Mouse (Mus musculus) ES-Bruce4 (cell line): ENCODE data around the gene Atp1a4. TPM values are rescaled to one million over a fixed set of nuclear protein-coding genes. Genes with fewer than 3 reads are reported as not detected.

Experiments
- H3K27ac ChIP-seq: 2 replicates; pipeline ENCODE4 v1.5.1; 2012; ENCODE audit warnings: low read length, inconsistent platforms; ENCODE audit not compliant: insufficient read depth
- H3K27me3 ChIP-seq: 2 replicates; pipeline ENCODE4 v1.6.1; 2012; ENCODE audit warnings: mild to moderate bottlenecking, low read length, inconsistent platforms; ENCODE audit not compliant: control insufficient read depth, poor library complexity, insufficient read depth, severe bottlenecking
- H3K36me3 ChIP-seq: 2 replicates; pipeline ENCODE4 v1.6.1; 2012; ENCODE audit warnings: inconsistent platforms, mild to moderate bottlenecking, low read length, moderate library complexity; ENCODE audit not compliant: control insufficient read depth, poor library complexity, insufficient read depth, severe bottlenecking
- H3K4me1 ChIP-seq: one replicate; pipeline ENCODE4 v1.8.1; 2011; ENCODE audit warnings: low read length; ENCODE audit not compliant: control insufficient read depth, insufficient read depth
- H3K4me3 ChIP-seq: 2 replicates; pipeline ENCODE4 v1.5.1; 2011; ENCODE audit warnings: low read depth, mild to moderate bottlenecking, low read length
- H3K9ac ChIP-seq: 2 replicates; pipeline ENCODE4 v1.6.1; 2012; ENCODE audit warnings: low read depth, mild to moderate bottlenecking, inconsistent platforms; ENCODE audit not compliant: poor library complexity, severe bottlenecking
- H3K9me3 ChIP-seq: replicated peaks from 2 replicates; pipeline ENCODE4 v1.6.1; 2012; ENCODE audit warnings: mild to moderate bottlenecking, low read length, inconsistent platforms; ENCODE audit not compliant: control insufficient read depth, poor library complexity, insufficient read depth, severe bottlenecking
- CTCF ChIP-seq: IDR thresholded peaks from one replicate; pipeline ENCODE4 v1.8.1; 2011; ENCODE audit warnings: low read depth, low read length
- EP300 ChIP-seq: IDR thresholded peaks from 2 replicates; pipeline ENCODE4 v1.6.1; 2011; ENCODE audit warnings: low read depth, low read length; ENCODE audit not compliant: insufficient read depth
- POLR2A ChIP-seq: IDR thresholded peaks from one replicate; pipeline ENCODE4 v1.8.1; 2011; ENCODE audit warnings: low read length; ENCODE audit not compliant: insufficient read depth
- polyA plus RNA-seq: library from polyadenylated mRNA; stranded (reverse); fragments of >200 nt; gene quantifications from 2 replicates; pipeline ENCODE4 v1.2.4, GENCODE M21; 2011; ENCODE audit warnings: low read depth; ENCODE audit not compliant: missing spikeins, insufficient read depth, insufficient read length

The Atp1a4 gene
- polyA plus RNA-seq = not detected in 2 replicates

GRCm38 (mm10) chr1:172258314-172258713, at the start of gene Atp1a4:
Gene Atp1a4 (minus strand): TSS chr1:172258414.
- TF ChIP-seq POLR2A = no peak
- TF ChIP-seq CTCF = no peak
- TF ChIP-seq EP300 = no peak
- no peak within 1 kb of the TSS for H3K27ac ChIP-seq

GRCm38 (mm10) chr1:172307936-172308335, 49.7 kb upstream of the Atp1a4 start:
- Histone ChIP-seq H3K9ac (no peak overlapping the region), H3K36me3 (no peaks in the 10 kb centered on the region), H3K4me3 (no peak overlapping the region), H3K27ac (no peak overlapping the region), H3K4me1 (peaks cover 6% of the 10 kb centered on the region), H3K27me3 (no peaks in the 10 kb centered on the region), H3K9me3 (no peaks in the 10 kb centered on the region)
- TF ChIP-seq POLR2A = no peak
- no peak for TF ChIP-seq CTCF
- TF ChIP-seq EP300 = 0 out of 2 replicates have a peak, but pooled peaks have one; percentile 15

More at GRCm38 (mm10) chr1:172258314-172258713, at the start of gene Atp1a4:
- no peak within 1 kb of the TSS for H3K4me3 ChIP-seq
- H3K9me3 ChIP-seq = no peaks in the 10 kb centered on the region
- H3K27me3 ChIP-seq = no peaks in the 10 kb centered on the region
- H3K9ac ChIP-seq = no peak within 1 kb of the TSS
- no peaks in the 10 kb centered on the region for H3K36me3 ChIP-seq
- H3K4me1 ChIP-seq = no peaks in the 10 kb centered on the region

GRCm38 (mm10) chr1:172306885-172307284, 48.7 kb upstream of the Atp1a4 start:
- TF ChIP-seq EP300 = no peak
- TF ChIP-seq POLR2A = no peak
- TF ChIP-seq CTCF = no peak
- H3K9ac ChIP-seq = no peak overlapping the region
- no peaks in the 10 kb centered on the region for H3K36me3 ChIP-seq
- no peaks in the 10 kb centered on the region for H3K27me3 ChIP-seq
- no peaks in the 10 kb centered on the region for H3K9me3 ChIP-seq
- no peak overlapping the region for H3K27ac ChIP-seq
- peaks cover 10% of the 10 kb centered on the region for H3K4me1 ChIP-seq
- H3K4me3 ChIP-seq = no peak overlapping the region

GRCm38 (mm10) chr1:172306196-172306595, 48.0 kb upstream of the Atp1a4 start:
- H3K27me3 ChIP-seq = no peaks in the 10 kb centered on the region
- peaks cover 10% of the 10 kb centered on the region for H3K4me1 ChIP-seq
- no peak for TF ChIP-seq EP300
- no peaks in the 10 kb centered on the region for H3K9me3 ChIP-seq
- no peaks in the 10 kb centered on the region for H3K36me3 ChIP-seq
- H3K4me3 ChIP-seq = no peak overlapping the region
- H3K27ac ChIP-seq = no peak overlapping the region
- no peak overlapping the region for H3K9ac ChIP-seq

GRCm38 (mm10) chr1:172305635-172306034, 47.4 kb upstream of the Atp1a4 start:
- Histone ChIP-seq H3K27me3 (no peaks in the 10 kb centered on the region), H3K36me3 (no peaks in the 10 kb centered on the region), H3K4me3 (no peak overlapping the region), H3K4me1 (peaks cover 10% of the 10 kb centered on the region), H3K9ac (no peak overlapping the region), H3K27ac (no peak overlapping the region), H3K9me3 (no peaks in the 10 kb centered on the region)
- TF ChIP-seq CTCF (peak; percentile 61), EP300 (no peak), POLR2A (no peak)

GRCm38 (mm10) chr1:172305153-172305552, 46.9 kb upstream of the Atp1a4 start:
- H3K4me1 ChIP-seq = peaks cover 12% of the 10 kb centered on the region
- no peak for TF ChIP-seq CTCF
- TF ChIP-seq EP300 = no peak
- TF ChIP-seq POLR2A = no peak

GRCm38 (mm10) chr1:172304443-172304842, 46.2 kb upstream of the Atp1a4 start:
- Histone ChIP-seq H3K9me3 (no peaks in the 10 kb centered on the region), H3K27me3 (no peaks in the 10 kb centered on the region), H3K9ac (no peak overlapping the region), H3K27ac (no peak overlapping the region), H3K36me3 (no peaks in the 10 kb centered on the region), H3K4me3 (no peak overlapping the region), H3K4me1 (peaks cover 13% of the 10 kb centered on the region)
- no peak for TF ChIP-seq POLR2A
- no peak for TF ChIP-seq CTCF
- no peak for TF ChIP-seq EP300

More at GRCm38 (mm10) chr1:172305153-172305552, 46.9 kb upstream of the Atp1a4 start:
- Histone ChIP-seq H3K9me3 (no peaks in the 10 kb centered on the region), H3K4me3 (no peak overlapping the region), H3K9ac (no peak overlapping the region), H3K27me3 (no peaks in the 10 kb centered on the region), H3K27ac (no peak overlapping the region), H3K36me3 (no peaks in the 10 kb centered on the region)
